Mouse (Mus musculus) CH12.LX (cell line): ENCODE data around the gene Hip1.

Experiments
- EP300 ChIP-seq: IDR thresholded peaks from 2 replicates; pipeline ENCODE4 v1.6.1; 2011; ENCODE audit warnings: low read length, improper control_type of control experiment
- MAX ChIP-seq: IDR thresholded peaks from 2 replicates; pipeline ENCODE4 v1.6.1; 2011; ENCODE audit warnings: low read length, improper control_type of control experiment
- MEF2A ChIP-seq: IDR thresholded peaks from 2 replicates; pipeline ENCODE4 v1.6.1; 2014; ENCODE audit warnings: low read depth, mild to moderate bottlenecking, inconsistent platforms, low read length, improper control_type of control experiment, borderline replicate concordance
- MYC ChIP-seq: IDR thresholded peaks from 2 replicates; pipeline ENCODE4 v1.6.1; 2011; ENCODE audit warnings: low read depth, mild to moderate bottlenecking, improper control_type of control experiment, low read length
- POLR2AphosphoS2 ChIP-seq: IDR thresholded peaks from 2 replicates; pipeline ENCODE4 v1.6.1; 2011; ENCODE audit warnings: low read depth, low read length, improper control_type of control experiment
- RAD21 ChIP-seq: IDR thresholded peaks from 2 replicates; pipeline ENCODE4 v1.6.1; 2011; ENCODE audit warnings: low read depth, mild to moderate bottlenecking, low read length, improper control_type of control experiment, moderate library complexity
- SIN3A ChIP-seq: IDR thresholded peaks from 2 replicates; pipeline ENCODE4 v1.6.1; 2012; ENCODE audit warnings: low read length, improper control_type of control experiment, inconsistent platforms
- ZC3H11A ChIP-seq: IDR thresholded peaks from 2 replicates; pipeline ENCODE4 v1.6.1; 2012; ENCODE audit warnings: low read depth, mild to moderate bottlenecking, inconsistent platforms, low read length, improper control_type of control experiment

- no peak for TF ChIP-seq MYC
- TF ChIP-seq SIN3A = no peak
- peak; percentile 66 for TF ChIP-seq RAD21
- TF ChIP-seq ZC3H11A = no peak
- TF ChIP-seq EP300 = no peak
- TF ChIP-seq MEF2A = no peak
- no peak for TF ChIP-seq POLR2AphosphoS2
- TF ChIP-seq MAX = no peak
Measured at GRCm38 (mm10) chr5:135428786-135429185, 116.1 kb downstream of the Hip1 start.
